Mouse (Mus musculus): ENCODE results near the gene Fat3. TPM values are rescaled to one million over a fixed set of nuclear protein-coding genes. Genes with fewer than 3 reads are reported as not detected.

Gene Fat3
- polyA plus RNA-seq, 1 experiment from 2014 or later, result 16.8 TPM

DNA sequence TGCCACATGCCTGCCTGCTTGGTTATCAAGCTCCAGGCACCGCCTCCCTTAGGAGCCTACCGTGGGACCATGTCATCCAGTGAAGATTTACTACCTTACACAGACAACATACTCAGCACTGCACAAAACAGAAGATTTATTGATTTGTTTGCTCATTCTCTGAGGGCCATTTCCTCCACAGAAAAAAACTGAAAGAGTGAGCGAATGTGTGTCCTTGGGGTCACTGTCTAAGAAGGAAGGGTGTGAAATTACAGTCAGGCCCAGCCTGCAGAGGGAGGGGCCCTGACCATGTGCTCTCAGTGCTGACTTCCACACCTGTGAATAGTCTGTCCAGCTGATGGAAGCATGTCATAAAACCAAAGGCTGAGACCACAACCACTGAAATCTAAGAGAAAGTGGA lies 536.9 kb downstream of the Fat3 start:
- no peaks in the 10 kb centered on the region for H3K27me3 ChIP-seq (ENCODE audit: control insufficient read depth, insufficient read depth, low read length)
- no peak overlapping the region for H3K4me3 ChIP-seq (ENCODE audit: low read depth, low read length)
- no peaks in the 10 kb centered on the region for H3K9me3 ChIP-seq (ENCODE audit: control insufficient read depth, low read length)
- DNase-seq (ENCODE audit: low spot score) (peak; percentile 29), ATAC-seq (ENCODE audit: insufficient read depth, low FRiP score, low TSS enrichment) (peak; percentile 87)
- H3K4me2 ChIP-seq (ENCODE audit: low read depth), result no peak overlapping the region
- peaks cover 12% of the 10 kb centered on the region for H3K4me1 ChIP-seq (ENCODE audit: control insufficient read depth, insufficient read depth, low read length)
- 0 out of 2 replicates have a peak overlapping the region, but pooled peaks have one; percentile 1 for H3K27ac ChIP-seq (ENCODE audit: low read depth, low read length)
- H3K9ac ChIP-seq (ENCODE audit: low read length), result no peak overlapping the region
- H3K36me3 ChIP-seq (ENCODE audit: control insufficient read depth, insufficient read depth, low read length), result peaks cover 4% of the 10 kb centered on the region
- WGBS, result 12% methylated on average over 3 of the region's 3 CpGs

DNA sequence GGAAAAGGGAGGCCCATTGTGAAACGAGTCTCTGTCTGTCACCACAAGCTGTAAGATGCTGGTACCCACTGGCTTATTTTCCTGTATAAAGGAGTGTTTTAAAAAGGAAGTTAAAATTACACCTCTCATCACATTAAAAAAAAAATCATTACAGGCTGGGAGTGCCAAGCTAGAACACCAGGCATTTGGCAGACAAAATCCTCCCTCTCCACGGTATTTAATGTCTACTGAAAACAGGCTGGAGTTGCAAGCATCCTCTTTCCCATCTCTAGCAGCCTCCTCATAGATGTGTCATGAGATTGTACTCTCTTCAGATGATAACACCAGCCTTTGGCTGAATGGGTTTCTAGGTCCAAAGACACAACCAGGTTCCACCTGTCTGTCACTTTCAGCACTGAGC lies 538.2 kb downstream of the Fat3 start:
- 95% methylated on average over 2 of the region's 2 CpGs for WGBS
- no peak overlapping the region for H3K4me3 ChIP-seq (ENCODE audit: low read depth, low read length)
- ATAC-seq (ENCODE audit: insufficient read depth, low FRiP score, low TSS enrichment), result no peak

DNA sequence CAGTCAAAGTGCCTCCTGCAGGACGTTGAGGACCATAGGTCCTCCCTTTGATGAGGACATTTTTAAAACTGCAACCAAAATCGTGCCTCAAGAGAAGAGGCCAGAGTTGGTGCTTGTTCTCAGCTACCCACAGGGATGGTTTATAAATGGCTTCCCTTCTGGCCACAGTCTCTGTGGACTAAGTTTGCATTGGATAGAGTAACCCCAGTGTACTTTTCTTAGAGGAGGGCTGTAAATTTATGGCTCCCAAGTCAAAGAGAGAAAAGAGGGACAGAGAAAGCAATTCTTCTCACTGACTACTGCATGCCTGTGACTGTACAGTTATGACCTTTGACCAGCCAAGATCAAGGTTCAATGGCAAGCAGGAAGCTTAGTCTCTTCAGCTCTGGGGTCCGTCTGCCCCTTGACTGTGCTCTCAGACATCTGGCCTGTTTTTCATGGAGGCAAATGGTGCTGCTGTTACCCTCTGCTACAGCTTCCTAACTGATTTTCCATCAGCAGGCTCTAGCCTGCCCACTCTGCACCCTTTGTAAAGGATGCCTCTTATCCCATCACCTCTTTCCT lies 542.8 kb downstream of the Fat3 start:
- no peak overlapping the region for H3K9ac ChIP-seq (ENCODE audit: low read length)
- peaks cover 20% of the 10 kb centered on the region for H3K4me1 ChIP-seq (ENCODE audit: control insufficient read depth, insufficient read depth, low read length)
- H3K4me2 ChIP-seq (ENCODE audit: low read depth), result no peak overlapping the region
- no peak for DNase-seq (ENCODE audit: low spot score)
- peak overlapping the region; percentile 58 for H3K27ac ChIP-seq (ENCODE audit: low read depth, low read length)
- peak; percentile 38 for ATAC-seq (ENCODE audit: insufficient read depth, low FRiP score, low TSS enrichment)
- H3K4me3 ChIP-seq (ENCODE audit: low read depth, low read length), result no peak overlapping the region
- H3K27me3 ChIP-seq (ENCODE audit: control insufficient read depth, insufficient read depth, low read length), result no peaks in the 10 kb centered on the region
- no peaks in the 10 kb centered on the region for H3K9me3 ChIP-seq (ENCODE audit: control insufficient read depth, low read length)
- peaks cover 4% of the 10 kb centered on the region for H3K36me3 ChIP-seq (ENCODE audit: control insufficient read depth, insufficient read depth, low read length)
- WGBS, result 7% methylated on average over 3 of the region's 3 CpGs

More for the DNA sequence above, 538.2 kb downstream of the Fat3 start:
- Histone ChIP-seq H3K4me1 (ENCODE audit: control insufficient read depth, insufficient read depth, low read length) (peaks cover 25% of the 10 kb centered on the region), H3K9ac (ENCODE audit: low read length) (no peak overlapping the region), H3K9me3 (ENCODE audit: control insufficient read depth, low read length) (no peaks in the 10 kb centered on the region), H3K4me2 (ENCODE audit: low read depth) (no peak overlapping the region), H3K36me3 (ENCODE audit: control insufficient read depth, insufficient read depth, low read length) (peaks cover 4% of the 10 kb centered on the region), H3K27me3 (ENCODE audit: control insufficient read depth, insufficient read depth, low read length) (no peaks in the 10 kb centered on the region), H3K27ac (ENCODE audit: low read depth, low read length) (no peak overlapping the region)
- no peak for DNase-seq (ENCODE audit: low spot score)

DNA sequence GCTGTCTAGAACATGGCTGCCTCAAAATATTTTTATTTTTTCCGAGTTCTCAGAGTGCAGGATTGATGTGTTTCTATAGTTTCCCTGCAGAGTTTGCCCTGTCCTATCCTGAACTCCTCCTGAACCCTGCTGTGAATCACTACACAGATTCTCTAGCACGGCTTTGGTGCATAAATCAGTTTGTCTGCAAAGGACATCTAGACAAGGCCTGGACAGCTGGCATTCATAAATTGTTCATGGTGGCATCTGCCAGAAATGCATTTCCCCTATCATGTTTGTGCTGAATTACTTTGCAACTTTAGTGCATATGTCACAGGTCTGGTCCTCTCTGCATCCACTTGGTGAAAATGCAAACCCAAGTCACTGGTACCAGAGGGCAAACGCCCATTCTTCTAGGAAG lies 543.3 kb downstream of the Fat3 start:
- H3K9ac ChIP-seq (ENCODE audit: low read length), result no peak overlapping the region
- H3K4me2 ChIP-seq (ENCODE audit: low read depth), result no peak overlapping the region
- peak overlapping the region; percentile 58 for H3K27ac ChIP-seq (ENCODE audit: low read depth, low read length)
- H3K9me3 ChIP-seq (ENCODE audit: control insufficient read depth, low read length), result no peaks in the 10 kb centered on the region
- no peak for DNase-seq (ENCODE audit: low spot score)
- no peaks in the 10 kb centered on the region for H3K27me3 ChIP-seq (ENCODE audit: control insufficient read depth, insufficient read depth, low read length)
- peaks cover 4% of the 10 kb centered on the region for H3K36me3 ChIP-seq (ENCODE audit: control insufficient read depth, insufficient read depth, low read length)
- peak; percentile 68; the same call in 1 of the 2 replicates for ATAC-seq (ENCODE audit: insufficient read depth, low FRiP score, low TSS enrichment)
- 16% methylated on average over 3 of the region's 3 CpGs for WGBS
- peaks cover 20% of the 10 kb centered on the region for H3K4me1 ChIP-seq (ENCODE audit: control insufficient read depth, insufficient read depth, low read length)
- H3K4me3 ChIP-seq (ENCODE audit: low read depth, low read length), result no peak overlapping the region

DNA sequence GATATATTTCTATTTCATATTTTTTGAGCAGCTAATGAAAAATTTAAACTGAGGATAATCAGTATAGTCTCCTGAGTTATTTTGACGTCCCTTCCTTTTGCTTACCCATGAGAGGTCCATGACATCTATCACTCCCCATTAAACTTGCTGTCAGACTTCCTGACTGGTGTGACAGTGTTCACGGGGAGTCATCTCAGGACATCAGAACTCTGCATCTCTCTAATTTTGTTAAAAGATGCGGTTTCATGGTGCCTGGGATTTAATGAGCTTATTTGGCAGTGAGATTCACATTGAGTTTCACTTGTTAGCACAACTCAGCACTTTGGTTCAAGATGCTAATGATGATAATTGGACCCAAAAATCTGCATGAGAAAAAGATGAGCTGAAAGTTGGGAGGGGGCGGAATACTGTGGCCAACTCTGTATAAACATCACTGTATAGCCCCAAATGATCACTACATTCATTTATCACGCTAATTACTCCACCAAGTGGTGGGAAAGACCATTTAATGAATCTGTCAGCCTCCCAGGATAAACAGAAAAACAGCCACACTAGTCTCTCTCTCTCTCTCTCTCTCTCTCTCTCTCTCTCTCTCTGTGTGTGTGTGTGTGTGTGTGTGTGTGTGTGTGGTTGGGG lies 545.8 kb downstream of the Fat3 start:
- WGBS, result 62% methylated on average over 5 of the region's 5 CpGs
- peaks cover 20% of the 10 kb centered on the region for H3K4me1 ChIP-seq (ENCODE audit: control insufficient read depth, insufficient read depth, low read length)
- H3K4me3 ChIP-seq (ENCODE audit: low read depth, low read length), result no peak overlapping the region
- DNase-seq (ENCODE audit: low spot score) (no peak), ATAC-seq (ENCODE audit: insufficient read depth, low FRiP score, low TSS enrichment) (no peak)
- H3K4me2 ChIP-seq (ENCODE audit: low read depth), result no peak overlapping the region
- H3K36me3 ChIP-seq (ENCODE audit: control insufficient read depth, insufficient read depth, low read length), result peaks cover 4% of the 10 kb centered on the region
- H3K27ac ChIP-seq (ENCODE audit: low read depth, low read length), result no peak overlapping the region
- no peaks in the 10 kb centered on the region for H3K27me3 ChIP-seq (ENCODE audit: control insufficient read depth, insufficient read depth, low read length)
- H3K9me3 ChIP-seq (ENCODE audit: control insufficient read depth, low read length), result no peaks in the 10 kb centered on the region
- no peak overlapping the region for H3K9ac ChIP-seq (ENCODE audit: low read length)

DNA sequence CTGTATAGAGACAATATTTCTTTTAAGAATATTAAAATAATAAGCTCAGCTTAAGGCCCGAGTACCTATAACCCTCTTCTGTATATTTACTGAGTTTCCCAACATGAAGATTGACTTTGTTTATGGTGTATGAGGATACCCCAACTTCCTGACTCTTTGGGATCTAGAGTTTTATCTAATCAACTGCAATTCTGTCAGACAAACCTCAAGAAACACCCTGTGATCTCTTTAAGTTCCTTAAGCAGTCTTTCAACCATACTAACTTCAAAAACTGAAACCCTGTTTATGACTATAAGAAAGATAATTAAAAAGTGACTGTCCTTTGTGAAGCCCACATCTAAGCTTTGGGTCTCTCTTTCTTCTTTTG lies 546.8 kb downstream of the Fat3 start:
- H3K9me3 ChIP-seq (ENCODE audit: control insufficient read depth, low read length), result no peaks in the 10 kb centered on the region
- H3K9ac ChIP-seq (ENCODE audit: low read length), result no peak overlapping the region
- H3K4me1 ChIP-seq (ENCODE audit: control insufficient read depth, insufficient read depth, low read length), result peaks cover 15% of the 10 kb centered on the region
- H3K4me3 ChIP-seq (ENCODE audit: low read depth, low read length), result no peak overlapping the region
- WGBS, result 84% methylated on average over 1 of the region's 1 CpGs
- H3K4me2 ChIP-seq (ENCODE audit: low read depth), result no peak overlapping the region
- ATAC-seq (ENCODE audit: insufficient read depth, low FRiP score, low TSS enrichment), result no peak
- H3K36me3 ChIP-seq (ENCODE audit: control insufficient read depth, insufficient read depth, low read length), result no peaks in the 10 kb centered on the region
- no peaks in the 10 kb centered on the region for H3K27me3 ChIP-seq (ENCODE audit: control insufficient read depth, insufficient read depth, low read length)
- DNase-seq (ENCODE audit: low spot score), result no peak
- no peak overlapping the region for H3K27ac ChIP-seq (ENCODE audit: low read depth, low read length)

DNA sequence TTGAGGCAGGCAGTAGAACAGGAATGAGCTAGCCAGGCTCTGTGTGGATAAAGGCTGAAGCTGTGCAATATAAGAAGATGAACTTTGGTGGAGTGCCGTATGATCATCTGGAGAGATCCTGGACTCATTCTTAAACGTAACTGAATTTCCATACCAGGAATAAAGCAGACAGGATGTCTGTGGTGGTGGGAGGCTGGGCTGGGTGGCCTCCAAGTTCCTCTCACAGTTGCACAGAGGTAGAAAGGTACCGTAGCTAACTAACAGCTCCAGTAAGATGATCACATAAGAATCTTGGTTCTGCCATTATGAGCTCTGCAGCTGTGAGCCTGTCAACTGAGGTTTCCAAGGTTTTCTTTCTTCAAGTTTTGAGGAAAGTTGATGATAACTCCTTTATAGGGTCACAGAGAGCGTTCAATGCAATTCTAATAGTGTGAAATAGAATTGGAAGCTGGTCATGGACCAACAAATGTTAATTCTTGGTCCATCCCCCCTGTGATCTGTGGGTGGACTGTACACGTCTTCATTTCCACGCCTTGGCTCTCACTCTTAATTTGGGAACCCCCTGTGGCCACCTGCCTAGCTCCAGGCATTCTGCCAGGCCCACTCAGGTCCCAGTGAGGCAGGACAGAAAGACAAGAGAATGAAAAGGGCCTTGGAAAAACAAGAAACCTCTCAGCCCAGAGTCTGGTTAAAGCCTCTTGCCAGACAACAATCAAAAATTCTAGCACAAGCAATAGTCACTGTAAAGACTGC lies 547.3 kb downstream of the Fat3 start:
- no peak for ATAC-seq (ENCODE audit: insufficient read depth, low FRiP score, low TSS enrichment)
- H3K4me1 ChIP-seq (ENCODE audit: control insufficient read depth, insufficient read depth, low read length), result peaks cover 10% of the 10 kb centered on the region
- no peak overlapping the region for H3K4me3 ChIP-seq (ENCODE audit: low read depth, low read length)
- DNase-seq (ENCODE audit: low spot score), result no peak
- no peaks in the 10 kb centered on the region for H3K9me3 ChIP-seq (ENCODE audit: control insufficient read depth, low read length)
- no peak overlapping the region for H3K4me2 ChIP-seq (ENCODE audit: low read depth)
- 79% methylated on average over 6 of the region's 6 CpGs for WGBS
- no peak overlapping the region for H3K9ac ChIP-seq (ENCODE audit: low read length)
- no peaks in the 10 kb centered on the region for H3K27me3 ChIP-seq (ENCODE audit: control insufficient read depth, insufficient read depth, low read length)
- no peaks in the 10 kb centered on the region for H3K36me3 ChIP-seq (ENCODE audit: control insufficient read depth, insufficient read depth, low read length)
- no peak overlapping the region for H3K27ac ChIP-seq (ENCODE audit: low read depth, low read length)

DNA sequence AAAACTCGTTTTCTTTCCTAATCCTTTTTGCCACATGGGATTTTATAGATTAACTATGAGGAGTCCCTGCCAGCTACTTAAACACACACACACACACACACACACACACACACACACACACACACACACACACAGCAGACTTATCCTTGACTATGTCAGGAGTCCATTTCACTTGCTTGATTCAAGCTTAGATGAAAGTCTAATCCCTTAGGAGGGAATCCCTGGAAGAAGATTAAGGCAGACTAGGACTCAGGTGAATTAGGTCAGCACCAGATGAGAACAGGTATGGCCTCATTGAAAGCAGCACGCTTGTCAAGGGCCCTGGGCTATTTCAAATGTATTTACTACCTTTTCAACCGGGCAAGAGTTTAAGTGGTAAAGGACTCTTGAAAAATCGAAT lies 553.0 kb downstream of the Fat3 start:
- 88% methylated on average over 4 of the region's 4 CpGs for WGBS
- Histone ChIP-seq H3K9ac (ENCODE audit: low read length) (no peak overlapping the region), H3K4me3 (ENCODE audit: low read depth, low read length) (no peak overlapping the region), H3K27me3 (ENCODE audit: control insufficient read depth, insufficient read depth, low read length) (no peaks in the 10 kb centered on the region), H3K9me3 (ENCODE audit: control insufficient read depth, low read length) (no peaks in the 10 kb centered on the region), H3K4me1 (ENCODE audit: control insufficient read depth, insufficient read depth, low read length) (no peaks in the 10 kb centered on the region), H3K27ac (ENCODE audit: low read depth, low read length) (no peak overlapping the region), H3K36me3 (ENCODE audit: control insufficient read depth, insufficient read depth, low read length) (no peaks in the 10 kb centered on the region), H3K4me2 (ENCODE audit: low read depth) (no peak overlapping the region)
- DNase-seq (ENCODE audit: low spot score) (no peak), ATAC-seq (ENCODE audit: insufficient read depth, low FRiP score, low TSS enrichment) (no peak)

DNA sequence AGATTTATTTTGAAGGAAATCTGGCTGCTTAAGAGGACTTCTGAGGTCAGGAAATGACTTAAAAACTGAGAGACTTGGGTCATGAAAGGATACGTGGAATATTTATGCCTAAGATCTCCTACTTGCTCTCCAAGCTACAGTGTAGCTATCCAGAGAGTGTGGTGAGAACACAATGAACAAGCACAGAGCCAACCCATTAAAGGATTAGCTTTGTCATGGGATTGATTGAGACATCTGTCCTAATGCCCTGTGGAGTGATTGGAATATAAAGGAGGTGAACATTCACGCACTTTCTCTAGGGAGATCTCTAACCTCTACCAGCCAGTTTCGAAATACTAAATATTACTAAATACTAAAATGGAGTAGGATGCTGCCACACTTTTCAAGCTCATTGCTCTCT lies 556.9 kb downstream of the Fat3 start:
- Histone ChIP-seq H3K4me1 (ENCODE audit: control insufficient read depth, insufficient read depth, low read length) (no peaks in the 10 kb centered on the region), H3K27me3 (ENCODE audit: control insufficient read depth, insufficient read depth, low read length) (no peaks in the 10 kb centered on the region), H3K27ac (ENCODE audit: low read depth, low read length) (no peak overlapping the region), H3K4me2 (ENCODE audit: low read depth) (no peak overlapping the region), H3K9me3 (ENCODE audit: control insufficient read depth, low read length) (no peaks in the 10 kb centered on the region), H3K36me3 (ENCODE audit: control insufficient read depth, insufficient read depth, low read length) (no peaks in the 10 kb centered on the region), H3K4me3 (ENCODE audit: low read depth, low read length) (no peak overlapping the region), H3K9ac (ENCODE audit: low read length) (no peak overlapping the region)
- ATAC-seq (ENCODE audit: insufficient read depth, low FRiP score, low TSS enrichment) (peak; percentile 53; the same call in 1 of the 2 replicates), DNase-seq (ENCODE audit: low spot score) (no peak)
- 61% methylated on average over 3 of the region's 3 CpGs for WGBS

All from neural tube, embryonic 11.5 days (tissue).